Mouse (Mus musculus) lung, postnatal 25 days (tissue): ENCODE data around the gene 2310057M21Rik.
"Not testable (repeated sequence)": the region's sequence is repeated elsewhere in the genome, so short reads cannot be mapped to it uniquely, and the experiment has no call there.

Experiments
- DNase-seq: peaks from one replicate; pipeline ENCODE4 v3.0.0; 2022; ENCODE audit warnings: low spot score

Gene 2310057M21Rik

GRCm38 (mm10) chr7:131362615-131363300, at the start of gene 2310057M21Rik:
Gene 2310057M21Rik, minus strand, starts transcription at chr7:131362759.
- DNase-seq = peak; percentile 95

- no peak for DNase-seq
These were observed 49.3 kb upstream of the 2310057M21Rik start for GRCm38 (mm10) chr7:131411941-131412270.

GRCm38 (mm10) chr7:131411221-131411940, 48.8 kb upstream of the 2310057M21Rik start:
- DNase-seq = peak; percentile 68

DNA sequence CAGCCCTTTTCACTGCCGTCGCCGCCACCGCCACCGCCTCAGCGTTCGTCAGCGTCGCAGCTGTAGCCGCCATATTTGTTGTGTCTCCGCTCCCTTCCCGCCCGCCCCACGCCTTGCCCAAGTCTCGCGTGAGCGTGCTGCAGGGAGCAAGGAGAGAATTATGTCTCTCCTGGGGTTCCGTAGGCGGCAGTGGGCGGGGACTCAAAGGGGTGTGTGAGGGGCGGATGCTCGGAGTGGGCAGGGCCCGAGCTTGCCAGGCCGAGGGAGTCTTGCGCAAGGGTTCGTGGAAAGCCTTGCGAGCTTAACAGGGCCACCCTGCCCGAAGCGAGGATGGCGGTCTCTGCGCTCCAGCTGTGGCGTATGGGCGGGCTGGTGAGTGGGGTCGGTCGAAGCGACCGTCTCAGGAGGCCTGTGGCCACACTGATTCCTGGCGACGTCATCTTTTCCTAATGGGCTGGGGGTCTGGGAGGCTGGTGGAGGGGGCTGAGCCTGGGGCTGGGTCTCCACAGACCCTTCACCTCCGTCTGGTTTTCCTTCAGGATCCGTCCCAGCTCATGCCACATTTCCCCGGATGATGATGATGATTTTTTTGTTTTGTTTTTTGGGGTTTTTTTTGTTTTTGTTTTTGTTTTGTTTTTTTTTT, 48.0 kb upstream of the 2310057M21Rik start, which contains the start of the genes Ikzf5 and Acadsb:
Ikzf5 (minus strand) TSS at position 106 of the 643 bp plus-strand sequence.
Acadsb (plus strand) TSS at position 186 of the 643 bp plus-strand sequence.
- peak; percentile 99 for DNase-seq

GRCm38 (mm10) chr7:131409988-131410385, 47.4 kb upstream of the 2310057M21Rik start:
- peak; percentile 11 for DNase-seq

- DNase-seq = no peak
These were observed 46.9 kb upstream of the 2310057M21Rik start for GRCm38 (mm10) chr7:131409321-131409987.

GRCm38 (mm10) chr7:131391761-131392160, 29.2 kb upstream of the 2310057M21Rik start:
- not testable (repeated sequence) for DNase-seq

DNA sequence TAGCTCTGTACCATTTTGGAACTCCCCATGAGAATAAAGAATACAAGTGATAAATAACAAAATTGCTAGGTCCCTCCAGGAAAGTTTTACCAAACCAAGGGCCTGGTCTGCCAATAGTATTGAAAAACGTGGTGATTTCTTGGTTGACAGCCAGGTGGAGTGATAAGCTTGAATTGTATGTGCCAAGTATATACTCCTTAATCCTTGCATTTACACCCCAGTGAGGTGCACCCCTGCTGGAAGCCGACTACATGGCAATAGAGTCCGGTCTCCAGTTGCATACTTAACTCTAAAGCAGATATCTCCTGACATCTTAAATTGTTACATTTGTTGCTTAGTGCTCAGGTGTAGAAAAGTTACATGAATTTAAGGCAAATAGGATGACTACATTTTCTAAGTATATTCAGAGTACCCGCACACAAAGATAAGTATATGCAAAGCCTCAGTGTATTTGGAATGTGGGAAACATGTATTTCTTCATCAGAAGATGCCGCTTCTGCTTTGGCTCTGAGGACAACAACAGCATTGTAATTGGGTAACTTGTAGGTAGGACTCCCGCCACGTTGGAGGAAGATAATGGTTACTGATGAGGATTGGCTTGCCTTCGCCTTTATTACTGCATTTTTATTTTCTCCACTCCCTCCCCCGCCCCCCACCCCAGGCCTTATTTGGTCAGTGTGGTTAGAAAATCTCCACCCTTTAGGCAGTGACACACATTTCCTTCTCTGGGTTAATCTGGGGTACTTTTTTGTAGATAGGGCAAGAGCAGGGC, 9.5 kb upstream of the 2310057M21Rik start:
- no peak for DNase-seq

DNA sequence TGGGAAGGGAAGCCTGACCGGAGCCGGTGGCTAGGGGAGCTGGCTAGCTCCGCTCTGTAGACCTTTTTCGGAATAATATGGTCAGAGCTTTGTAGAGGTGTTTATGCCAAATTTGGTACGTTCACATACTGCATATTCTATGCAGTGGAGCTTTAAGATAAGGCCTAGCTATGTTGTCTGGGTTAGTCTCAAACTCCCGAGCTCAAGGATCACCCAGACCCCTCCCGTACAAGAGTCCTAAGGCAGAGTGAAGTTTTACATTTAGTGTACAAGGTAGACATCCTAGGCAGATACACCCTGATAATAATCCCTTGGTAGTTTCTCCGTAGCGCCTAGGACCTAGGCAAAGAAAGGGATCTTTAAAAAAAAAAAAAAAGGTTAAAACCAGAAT, 8.9 kb upstream of the 2310057M21Rik start:
- DNase-seq = no peak

- peak; percentile 88 for DNase-seq
These were observed 8.3 kb upstream of the 2310057M21Rik start, which contains the start of gene Pstk for GRCm38 (mm10) chr7:131370648-131371469. Gene Pstk, plus strand, starts transcription at chr7:131371141.

- no peak for DNase-seq
These were observed 1.6 kb upstream of the 2310057M21Rik start for GRCm38 (mm10) chr7:131364131-131364530.

DNA sequence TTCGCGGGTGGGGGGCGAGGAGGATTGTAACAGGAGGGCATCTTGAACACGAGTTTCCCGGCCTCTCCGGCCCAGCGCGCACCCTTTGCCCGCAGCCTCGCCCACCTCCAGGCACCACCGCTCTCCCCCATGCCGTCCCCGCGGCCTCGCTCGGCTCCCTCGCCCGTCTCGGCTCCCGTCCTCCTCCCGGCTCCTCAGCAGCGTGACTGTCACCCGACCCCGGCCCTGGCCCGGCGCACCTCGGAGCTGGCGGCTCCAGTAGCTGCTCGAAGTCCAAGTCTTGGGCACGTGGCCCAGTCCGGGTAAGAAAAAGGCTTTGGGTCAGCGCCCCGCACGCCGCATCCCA, 317 bp downstream of the 2310057M21Rik start:
- no peak for DNase-seq

GRCm38 (mm10) chr7:131356105-131356504, 6.5 kb downstream of the 2310057M21Rik start:
- DNase-seq = no peak

DNA sequence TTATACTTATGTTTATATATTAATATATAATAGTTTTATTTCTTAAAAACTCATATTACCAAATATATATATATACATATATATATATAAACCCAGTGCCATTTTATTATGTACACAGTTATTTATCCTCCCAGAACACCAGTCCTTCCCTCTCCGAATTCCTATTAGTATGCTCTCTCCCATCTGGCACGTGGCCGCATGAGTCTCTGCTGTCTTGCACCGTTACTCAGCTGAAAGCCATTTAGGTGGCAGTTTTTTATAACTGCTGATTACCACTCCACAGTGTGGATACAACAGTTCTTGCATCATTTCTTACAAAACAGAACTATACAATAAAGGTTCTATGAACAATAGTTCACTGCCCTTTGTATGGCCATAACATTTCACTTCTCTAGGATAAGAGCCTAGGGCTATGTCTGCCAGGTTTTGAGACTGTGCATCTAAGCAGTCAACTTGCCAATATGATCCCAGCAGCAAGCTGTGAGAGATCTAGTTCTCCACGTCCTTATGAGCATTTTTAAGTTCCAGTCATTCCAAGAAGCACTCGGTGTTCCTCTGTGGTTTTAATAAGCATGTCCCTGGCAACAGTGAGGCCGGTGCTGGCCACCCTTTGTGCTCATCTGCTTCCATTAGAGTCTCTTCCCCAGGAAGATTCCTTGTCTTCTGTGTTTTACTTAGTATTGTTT, 16.6 kb downstream of the 2310057M21Rik start:
- DNase-seq = no peak

DNA sequence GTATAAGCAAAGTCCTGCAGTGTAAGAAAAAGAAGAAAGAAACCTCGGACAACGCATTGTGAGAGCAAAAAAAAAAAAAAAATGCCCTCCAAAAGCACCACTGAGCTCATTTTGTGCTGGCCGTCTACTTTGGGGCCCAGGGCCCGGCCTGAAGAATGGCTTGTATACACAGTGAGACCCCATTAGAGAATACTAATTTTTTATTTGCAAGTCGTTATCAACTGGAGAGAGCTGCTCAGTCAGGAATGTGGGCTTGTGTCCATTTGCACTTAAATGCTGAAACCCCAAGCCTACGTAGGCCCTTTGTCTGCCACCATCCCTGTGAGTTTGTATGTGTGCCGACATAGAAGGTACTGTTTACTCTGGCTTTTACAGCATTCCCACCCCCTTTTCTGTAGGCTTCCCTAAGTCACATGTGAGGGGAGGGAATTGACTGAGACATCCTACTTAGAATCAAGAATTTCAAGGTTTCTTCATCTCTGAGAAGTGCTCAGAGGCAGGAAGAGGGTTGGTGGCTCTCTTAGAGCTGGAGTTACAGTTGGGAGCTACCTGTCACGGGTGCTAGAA, 25.0 kb downstream of the 2310057M21Rik start:
- DNase-seq = no peak

DNA sequence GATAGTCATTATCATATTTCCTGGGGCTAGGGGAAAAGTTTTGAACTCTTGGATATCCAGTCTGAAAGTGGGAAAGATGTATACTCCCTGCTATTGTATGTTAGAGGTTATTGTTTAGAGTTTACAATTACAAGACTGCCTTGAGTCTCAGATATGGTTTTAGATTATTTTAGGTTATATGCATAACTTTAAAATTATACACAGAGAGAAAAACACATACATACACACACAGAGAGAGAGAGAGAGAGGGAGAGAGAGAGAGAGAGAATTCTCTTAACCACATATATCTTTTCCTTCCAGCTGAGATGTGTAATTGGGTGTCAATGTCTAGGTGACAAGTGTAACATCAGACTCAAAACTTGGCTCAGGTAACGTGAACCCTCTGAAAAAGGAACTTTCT, 29.0 kb downstream of the 2310057M21Rik start, which contains the start of gene Fam24a:
Fam24a (plus strand) TSS at position 301 of the 400 bp plus-strand sequence.
- DNase-seq = no peak

GRCm38 (mm10) chr7:131331688-131332087, 30.9 kb downstream of the 2310057M21Rik start:
- no peak for DNase-seq

DNA sequence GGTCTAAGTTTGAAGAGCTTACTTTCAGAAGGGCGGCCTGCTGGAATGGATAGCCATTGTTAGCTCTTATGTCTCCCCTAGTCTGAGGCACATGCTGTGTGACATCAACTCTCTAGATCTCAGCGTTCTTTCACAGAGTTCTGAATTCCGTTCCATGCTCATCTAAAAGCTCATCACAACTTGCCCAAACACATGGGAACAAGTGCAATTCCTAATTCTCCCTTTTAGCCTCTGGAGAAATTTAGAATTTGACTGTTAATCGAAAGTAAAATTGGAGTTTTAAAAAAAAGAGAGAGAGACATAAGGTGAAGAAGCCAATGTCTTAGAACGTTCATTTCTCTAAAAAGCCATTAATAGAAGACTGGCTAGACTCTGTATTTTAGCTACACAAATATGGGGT, 33.1 kb downstream of the 2310057M21Rik start, which contains the start of gene Fam24b:
Fam24b (minus strand) TSS at position 101 of the 400 bp plus-strand sequence.
- DNase-seq = no peak

DNA sequence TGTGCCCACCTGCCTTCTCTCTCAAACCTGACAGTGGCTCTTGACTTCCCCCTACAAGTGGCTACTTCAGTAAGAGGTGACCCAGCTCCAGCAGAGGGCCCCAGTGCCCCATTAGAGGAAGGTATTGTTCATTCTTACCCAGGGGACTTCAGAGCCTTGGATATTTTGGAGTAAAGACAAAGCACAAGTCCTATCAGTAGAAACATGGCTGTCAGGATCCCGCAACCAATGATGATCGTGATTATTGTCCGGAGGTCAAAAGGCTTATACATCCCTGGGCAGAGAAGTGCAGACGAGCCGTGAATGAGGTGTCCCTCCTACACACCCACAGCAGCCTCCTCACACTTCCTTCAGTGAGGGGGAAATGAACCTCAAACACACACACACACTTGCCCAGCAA, 35.5 kb downstream of the 2310057M21Rik start:
- no peak for DNase-seq

DNA sequence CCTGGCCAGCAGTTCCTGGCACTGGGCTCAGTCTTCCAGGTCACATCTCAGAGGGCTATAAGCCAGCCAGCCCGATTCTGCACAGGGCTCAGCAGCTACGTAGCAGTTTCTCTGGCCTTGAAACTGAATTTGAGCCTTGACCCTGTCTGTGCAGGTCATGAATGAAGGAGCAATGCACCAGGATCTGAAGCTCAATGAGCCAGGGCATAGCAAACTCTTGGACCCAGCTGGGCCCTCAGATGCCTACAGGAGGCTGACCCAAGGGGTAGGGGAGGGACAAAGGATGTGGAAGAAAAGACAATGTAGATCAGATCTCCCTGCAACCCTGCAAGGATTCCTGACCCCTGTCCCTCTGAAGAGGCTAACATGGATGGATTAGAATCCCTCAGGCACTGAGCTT, 40.4 kb downstream of the 2310057M21Rik start, which contains the start of gene Cuzd1:
Cuzd1 (minus strand) TSS at position 101 of the 400 bp plus-strand sequence.
- no peak for DNase-seq
